Comparison of ENCODE assay signal across 19 mouse cellular contexts in genomic region chr3:148503432-148503831, GRCm38 (mm10).
"Had no signal": no experiment of that assay in that cellular context is flagged by ENCODE, and none has a peak within 500 bp of the region (broad histone marks: within the 10 kb centered on the region; RNA-seq: fewer than 3 reads in every experiment).

No protein-coding gene starts in this region.

- H3K36me3 ChIP-seq: intestine, embryonic 15.5 days; limb, embryonic 10.5 days; limb, embryonic 13.5 days; midbrain, embryonic 12.5 days; midbrain, embryonic 15.5 days; neural tube, embryonic 12.5 days; neural tube, embryonic 15.5 days had no signal

- H3K4me2 ChIP-seq: intestine, embryonic 15.5 days; limb, embryonic 13.5 days; lung, embryonic 14.5 days; midbrain, embryonic 12.5 days; midbrain, embryonic 15.5 days; neural tube, embryonic 12.5 days; neural tube, embryonic 15.5 days had no signal

- H3K4me3 ChIP-seq: intestine, embryonic 15.5 days; limb, embryonic 10.5 days; limb, embryonic 13.5 days; midbrain, embryonic 12.5 days; midbrain, embryonic 15.5 days; neural tube, embryonic 12.5 days; neural tube, embryonic 15.5 days had no signal

- H3K27ac ChIP-seq: intestine, embryonic 15.5 days; limb, embryonic 10.5 days; limb, embryonic 13.5 days; midbrain, embryonic 12.5 days; midbrain, embryonic 15.5 days; neural tube, embryonic 12.5 days; neural tube, embryonic 15.5 days; stomach, postnatal 0 days had no signal

- H3K4me1 ChIP-seq: intestine, embryonic 15.5 days; limb, embryonic 10.5 days; limb, embryonic 13.5 days; midbrain, embryonic 12.5 days; midbrain, embryonic 15.5 days; neural tube, embryonic 12.5 days; neural tube, embryonic 15.5 days had no signal

- H3K9me3 ChIP-seq: intestine, embryonic 15.5 days; limb, embryonic 10.5 days; limb, embryonic 13.5 days; midbrain, embryonic 12.5 days; midbrain, embryonic 15.5 days; neural tube, embryonic 12.5 days; neural tube, embryonic 15.5 days had no signal

- H3K9ac ChIP-seq: intestine, embryonic 15.5 days; limb, embryonic 13.5 days; lung, embryonic 14.5 days; midbrain, embryonic 12.5 days; midbrain, embryonic 15.5 days; neural tube, embryonic 12.5 days; neural tube, embryonic 15.5 days had no signal

- H3K27me3 ChIP-seq: intestine, embryonic 15.5 days; limb, embryonic 13.5 days; midbrain, embryonic 12.5 days; midbrain, embryonic 15.5 days; neural tube, embryonic 12.5 days; neural tube, embryonic 15.5 days had no signal

- ATAC-seq: intestine, embryonic 15.5 days; lung, postnatal 0 days; midbrain, embryonic 15.5 days had no signal

- DNase-seq: kidney, adult 11 months; kidney, adult 8-10 months; kidney, postnatal 14 days; kidney, postnatal 4 days; lung, embryonic 14.5 days; right cerebral cortex, adult 18-20 months; right cerebral cortex, postnatal 14 days; right cerebral cortex, postnatal 4 days; thymus, adult 2 months; thymus, postnatal 25 days had no signal
